In genomic region chr1:194885687-194886077, GRCm38 (mm10) we compare ENCODE assay signal across 10 mouse cellular contexts. TPM values are rescaled to one million over a fixed set of nuclear protein-coding genes. Genes with fewer than 3 reads are reported as not detected.
DNase-seq lines count a peak whose midpoint lies in the region; ATAC-seq lines count a peak whose summit lies in the region.
"Had no signal": no experiment of that assay in that cellular context is flagged by ENCODE, and none has a peak within 500 bp of the region (broad histone marks: within the 10 kb centered on the region; RNA-seq: fewer than 3 reads in every experiment).

No protein-coding gene starts in this region.

- no peaks in the 10 kb centered on the region for H3K9me3 ChIP-seq in midbrain, embryonic 11.5 days (ENCODE audit: control insufficient read depth, low read length)
- no peaks in the 10 kb centered on the region for H3K9me3 ChIP-seq in midbrain, embryonic 13.5 days
- no peaks in the 10 kb centered on the region for H3K9me3 ChIP-seq in midbrain, embryonic 15.5 days
- H3K9me3 ChIP-seq: G1E; lung, embryonic 15.5 days had no signal

- intact Hi-C loops in heart, postnatal 25 days (cut with DNase I): loop anchor here (5.0 kb wide), 1 partner anchor 42 kb away; no protein-coding TSS in a partner anchor

- no peaks in the 10 kb centered on the region for H3K36me3 ChIP-seq in midbrain, embryonic 11.5 days (ENCODE audit: control insufficient read depth, insufficient read depth, low read length)
- H3K36me3 ChIP-seq in midbrain, embryonic 13.5 days: no peaks in the 10 kb centered on the region
- no peaks in the 10 kb centered on the region for H3K36me3 ChIP-seq in midbrain, embryonic 15.5 days (replicated peaks)
- H3K36me3 ChIP-seq: G1E; lung, embryonic 15.5 days had no signal

- peak; percentile 66 for DNase-seq in midbrain, embryonic 11.5 days (ENCODE audit: low spot score, missing footprints)
- DNase-seq in heart, postnatal 25 days (ENCODE audit: low spot score): peak; percentile 86
- peak; percentile 61 for DNase-seq in lung, postnatal 25 days (ENCODE audit: low spot score)
- peak; percentile 19 to 81 for DNase-seq in urinary bladder, adult 18-20 months (ENCODE audit: low spot score in 2 of 2)
- DNase-seq in neural tube, embryonic 10.5 days (ENCODE audit: extremely low spot score, low spot score): no peak

- no peak overlapping the region for H3K4me2 ChIP-seq in midbrain, embryonic 11.5 days
- H3K4me2 ChIP-seq in midbrain, embryonic 13.5 days (replicated peaks): no peak overlapping the region
- H3K4me2 ChIP-seq in midbrain, embryonic 15.5 days: no peak overlapping the region
- H3K4me2 ChIP-seq: lung, embryonic 15.5 days had no signal

- H3K27me3 ChIP-seq in midbrain, embryonic 11.5 days (ENCODE audit: control insufficient read depth, insufficient read depth, low read length): no peaks in the 10 kb centered on the region
- H3K27me3 ChIP-seq in midbrain, embryonic 13.5 days: no peaks in the 10 kb centered on the region
- H3K27me3 ChIP-seq in midbrain, embryonic 15.5 days (replicated peaks): no peaks in the 10 kb centered on the region
- H3K27me3 ChIP-seq: lung, embryonic 15.5 days had no signal

- H3K9ac ChIP-seq in midbrain, embryonic 11.5 days (ENCODE audit: low read length): no peak overlapping the region
- H3K9ac ChIP-seq in midbrain, embryonic 13.5 days (replicated peaks): no peak overlapping the region
- no peak overlapping the region for H3K9ac ChIP-seq in midbrain, embryonic 15.5 days
- H3K9ac ChIP-seq: lung, embryonic 15.5 days had no signal

- 90% methylated on average over 5 of the region's 5 CpGs for WGBS in midbrain, embryonic 11.5 days
- WGBS in midbrain, embryonic 13.5 days: 85% methylated on average over 5 of the region's 5 CpGs
- WGBS in midbrain, embryonic 15.5 days: 82% methylated on average over 5 of the region's 5 CpGs

- H3K4me1 ChIP-seq in midbrain, embryonic 11.5 days (ENCODE audit: control insufficient read depth, insufficient read depth, low read length): no peaks in the 10 kb centered on the region
- no peaks in the 10 kb centered on the region for H3K4me1 ChIP-seq in midbrain, embryonic 13.5 days (replicated peaks)
- no peaks in the 10 kb centered on the region for H3K4me1 ChIP-seq in midbrain, embryonic 15.5 days

- H3K4me3 ChIP-seq in midbrain, embryonic 11.5 days (ENCODE audit: low read depth, low read length): no peak overlapping the region
- no peak overlapping the region for H3K4me3 ChIP-seq in midbrain, embryonic 13.5 days (replicated peaks)
- no peak overlapping the region for H3K4me3 ChIP-seq in midbrain, embryonic 15.5 days
- H3K4me3 ChIP-seq: lung, embryonic 15.5 days had no signal

- ATAC-seq in midbrain, embryonic 11.5 days (ENCODE audit: low FRiP score): no peak
- no peak for ATAC-seq in midbrain, embryonic 13.5 days
- ATAC-seq in frontal cortex, adult (ENCODE audit: low TSS enrichment): peak; percentile 85
- ATAC-seq in midbrain, embryonic 15.5 days (replicated peaks): no peak

- no peak overlapping the region for H3K27ac ChIP-seq in midbrain, embryonic 11.5 days (ENCODE audit: low read depth, low read length)
- H3K27ac ChIP-seq in midbrain, embryonic 13.5 days: no peak overlapping the region
- no peak overlapping the region for H3K27ac ChIP-seq in midbrain, embryonic 15.5 days
- H3K27ac ChIP-seq: lung, embryonic 15.5 days had no signal

RNA-seq across cellular contexts. Expression of gene Cd34, which starts 52.9 kb away (rescaled TPM):
- polyA plus RNA-seq in midbrain, embryonic 11.5 days (2014; fragmentation: Nextera tagmentation; extraction: Ambion mirVana): 51.3 and 54.5 TPM in 2 replicates
- polyA plus RNA-seq in midbrain, embryonic 13.5 days (2015; fragmentation: Nextera tagmentation; extraction: Ambion mirVana): 30.2 and 34.0 TPM in 2 replicates
- 100 to 1,000 TPM in 1 of 2 experiments, 10 to 100 TPM in 1; 97.4 to 128 TPM for total RNA-seq in heart, postnatal 25 days (2021)
- polyA plus RNA-seq in midbrain, embryonic 15.5 days (2015; fragmentation: Nextera tagmentation; extraction: Ambion mirVana): 28.0 TPM in 2 replicates
